Mouse (Mus musculus): ENCODE data around the gene Capn8. TPM values are rescaled to one million over a fixed set of nuclear protein-coding genes. Genes with fewer than 3 reads are reported as not detected.
A peak's percentile ranks its signal among the peaks of the same experiment; 100 is the strongest.

The Capn8 gene
- polyA plus RNA-seq, 1 experiment from 2014 or later, result 0.29 TPM

DNA sequence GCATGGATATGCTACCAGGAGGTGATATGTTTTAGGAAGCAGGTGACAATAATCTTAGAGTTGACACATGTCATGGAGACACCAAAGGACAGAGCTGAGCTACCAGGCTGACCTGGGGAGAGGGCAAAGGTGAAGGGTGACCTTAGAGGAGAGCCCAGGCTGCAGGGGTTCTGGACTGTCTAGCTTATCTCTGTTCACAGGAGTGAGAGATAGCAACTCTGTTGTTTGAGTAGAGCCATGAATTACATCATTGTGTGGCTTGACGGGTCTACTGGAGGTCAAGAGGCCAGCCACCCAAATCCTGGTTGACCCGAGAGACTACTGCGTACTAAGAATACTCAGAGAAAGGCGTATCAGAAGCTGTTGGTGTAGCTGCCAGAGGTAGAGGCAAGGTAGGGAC, 22.9 kb downstream of the Capn8 start:
- Histone ChIP-seq H3K9me3 (no peaks in the 10 kb centered on the region), H3K36me3 (no peaks in the 10 kb centered on the region), H3K4me1 (replicated peaks) (peaks cover 6% of the 10 kb centered on the region; the same call in 1 of the 2 replicates), H3K27me3 (no peaks in the 10 kb centered on the region), H3K4me3 (no peak overlapping the region), H3K27ac (replicated peaks) (no peak overlapping the region), H3K9ac (no peak overlapping the region), H3K4me2 (no peak overlapping the region)
- ATAC-seq (ENCODE audit: low read depth), result no peak
- 61% methylated on average over 4 of the region's 4 CpGs for WGBS

DNA sequence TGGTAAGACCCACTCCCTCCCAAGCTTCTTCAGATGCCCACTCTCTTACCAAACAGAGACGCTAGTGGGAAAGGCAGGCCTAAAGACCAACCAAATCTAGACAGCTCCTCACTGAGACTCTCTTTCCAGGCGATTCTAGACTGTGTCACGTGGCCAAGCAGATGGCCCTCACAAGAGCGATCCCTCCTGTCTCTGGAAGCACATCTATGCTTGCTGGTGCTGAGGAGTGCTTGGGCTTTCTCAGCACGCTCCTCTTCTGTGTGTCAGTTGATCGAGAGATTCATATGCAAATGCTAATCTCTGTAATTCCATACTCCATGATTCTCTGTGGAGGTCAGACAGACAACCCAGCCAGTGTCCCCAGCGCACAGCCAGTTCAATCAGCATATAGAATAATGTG, 26.7 kb downstream of the Capn8 start:
- H3K4me3 ChIP-seq, result no peak overlapping the region
- no peaks in the 10 kb centered on the region; the same call in 1 of the 2 replicates for H3K4me1 ChIP-seq (replicated peaks)
- H3K9me3 ChIP-seq, result no peaks in the 10 kb centered on the region
- no peak for ATAC-seq (ENCODE audit: low read depth)
- H3K4me2 ChIP-seq, result no peak overlapping the region
- H3K36me3 ChIP-seq, result no peaks in the 10 kb centered on the region
- H3K27ac ChIP-seq (replicated peaks), result no peak overlapping the region
- no peak overlapping the region for H3K9ac ChIP-seq
- WGBS, result 79% methylated on average over 7 of the region's 7 CpGs
- H3K27me3 ChIP-seq, result no peaks in the 10 kb centered on the region

DNA sequence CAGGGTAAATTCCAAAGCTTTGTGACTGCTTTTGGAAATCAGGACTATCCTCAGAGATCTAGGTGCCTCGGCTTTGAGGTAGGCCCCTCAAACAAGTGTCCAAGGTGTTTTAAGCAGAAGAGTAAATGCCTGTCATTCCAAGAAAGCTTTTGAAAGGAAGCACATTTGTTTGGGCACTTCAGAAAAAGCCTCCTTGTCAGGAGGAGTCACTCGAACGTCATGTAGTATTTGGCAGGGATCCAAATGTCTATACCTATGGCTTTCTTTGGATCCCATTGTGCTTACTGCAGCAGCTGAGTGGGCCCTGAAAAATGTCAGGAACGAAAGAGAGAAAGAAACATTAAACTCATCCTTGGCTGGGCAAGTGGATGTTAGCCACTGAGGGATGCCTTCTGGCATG, 27.6 kb downstream of the Capn8 start:
- no peak overlapping the region for H3K4me3 ChIP-seq
- H3K9ac ChIP-seq, result no peak overlapping the region
- no peak overlapping the region for H3K4me2 ChIP-seq
- H3K27me3 ChIP-seq, result no peaks in the 10 kb centered on the region
- no peak for ATAC-seq (ENCODE audit: low read depth)
- no peaks in the 10 kb centered on the region for H3K36me3 ChIP-seq
- no peaks in the 10 kb centered on the region for H3K9me3 ChIP-seq
- H3K4me1 ChIP-seq (replicated peaks), result no peaks in the 10 kb centered on the region; the same call in 1 of the 2 replicates
- WGBS, result 55% methylated on average over 4 of the region's 4 CpGs
- no peak overlapping the region for H3K27ac ChIP-seq (replicated peaks)

DNA sequence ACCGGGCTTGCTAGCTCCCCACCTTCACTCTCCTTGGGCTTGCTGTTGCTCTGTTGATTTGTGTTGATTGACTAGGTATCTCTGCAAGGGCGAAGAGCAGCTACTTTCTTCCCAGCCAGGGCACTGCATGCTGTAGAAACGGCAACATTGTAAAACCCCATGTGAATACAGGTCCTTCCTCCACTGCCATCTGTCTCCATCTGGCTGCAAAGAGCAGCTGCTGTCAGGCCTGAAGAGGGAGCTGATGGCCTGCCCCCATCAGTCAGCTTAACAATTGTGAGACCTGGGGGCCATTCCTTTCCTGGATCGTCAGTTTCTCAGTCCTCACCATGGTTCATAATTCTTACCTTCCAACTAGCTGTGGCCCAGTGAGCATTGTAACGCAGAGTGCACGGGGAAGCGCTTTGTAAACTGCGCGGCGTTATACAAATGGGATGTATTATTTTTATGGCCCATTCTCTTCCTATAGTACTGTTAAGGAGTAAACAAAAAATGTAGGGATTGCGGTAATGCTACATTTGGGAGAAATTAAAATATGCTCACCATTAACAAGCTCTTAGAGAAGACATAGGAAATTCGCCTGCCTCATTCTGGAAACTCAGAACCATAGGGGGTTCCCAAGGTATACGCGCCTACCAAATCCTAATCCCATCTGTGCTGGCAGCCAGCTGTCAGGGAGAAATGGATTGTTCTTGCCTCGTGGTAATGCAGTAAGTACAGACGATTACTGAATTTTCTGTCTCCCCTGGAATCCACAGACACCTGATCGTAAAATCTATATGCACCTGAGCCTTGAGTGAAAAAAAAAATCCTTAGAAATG, 40.7 kb downstream of the Capn8 start:
- H3K36me3 ChIP-seq, result no peaks in the 10 kb centered on the region
- no peaks in the 10 kb centered on the region for H3K27me3 ChIP-seq
- WGBS, result 38% methylated on average over 17 of the region's 17 CpGs
- H3K4me2 ChIP-seq, result no peak overlapping the region
- H3K4me3 ChIP-seq, result no peak overlapping the region
- no peak overlapping the region for H3K9ac ChIP-seq
- peaks cover 29% of the 10 kb centered on the region for H3K4me1 ChIP-seq (replicated peaks)
- ATAC-seq (ENCODE audit: low read depth), result peak; percentile 76
- no peaks in the 10 kb centered on the region for H3K9me3 ChIP-seq
- peak overlapping the region; percentile 55 for H3K27ac ChIP-seq (replicated peaks)

- H3K4me1 ChIP-seq (replicated peaks), result peaks cover 35% of the 10 kb centered on the region
- H3K4me3 ChIP-seq, result no peak overlapping the region
- 68% methylated on average over 4 of the region's 4 CpGs for WGBS
- ATAC-seq (ENCODE audit: low read depth), result no peak
- no peaks in the 10 kb centered on the region for H3K27me3 ChIP-seq
- no peak overlapping the region for H3K27ac ChIP-seq (replicated peaks)
- no peak overlapping the region for H3K4me2 ChIP-seq
- no peak overlapping the region for H3K9ac ChIP-seq
- H3K9me3 ChIP-seq, result no peaks in the 10 kb centered on the region
- H3K36me3 ChIP-seq, result no peaks in the 10 kb centered on the region
Measured at GRCm38 (mm10) chr1:182609701-182610335, 45.0 kb downstream of the Capn8 start.

DNA sequence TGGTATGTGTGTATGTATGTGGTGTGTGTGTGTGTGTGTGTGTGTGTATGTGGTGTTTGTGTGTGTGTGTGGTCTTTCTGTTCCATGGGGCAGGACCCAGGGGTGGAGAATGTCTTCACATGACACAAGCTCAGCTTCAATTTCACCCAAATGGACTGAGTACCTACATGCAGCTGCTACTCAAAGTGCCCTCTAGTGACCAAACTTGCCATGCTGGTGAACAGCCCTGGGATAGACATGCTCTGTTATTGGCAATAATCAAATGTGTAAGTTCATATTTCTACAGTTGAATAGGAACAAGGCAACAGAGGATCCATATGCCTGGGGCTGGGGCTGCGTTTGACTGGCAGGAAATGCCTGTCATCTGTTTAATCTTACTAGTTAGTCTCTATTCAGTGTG, 50.7 kb downstream of the Capn8 start:
- 45% methylated on average over 1 of the region's 1 CpGs for WGBS
- Histone ChIP-seq H3K27ac (replicated peaks) (no peak overlapping the region), H3K4me1 (replicated peaks) (peaks cover 45% of the 10 kb centered on the region), H3K4me2 (no peak overlapping the region), H3K4me3 (no peak overlapping the region), H3K27me3 (no peaks in the 10 kb centered on the region), H3K36me3 (no peaks in the 10 kb centered on the region), H3K9me3 (no peaks in the 10 kb centered on the region), H3K9ac (no peak overlapping the region)
- no peak for ATAC-seq (ENCODE audit: low read depth)

DNA sequence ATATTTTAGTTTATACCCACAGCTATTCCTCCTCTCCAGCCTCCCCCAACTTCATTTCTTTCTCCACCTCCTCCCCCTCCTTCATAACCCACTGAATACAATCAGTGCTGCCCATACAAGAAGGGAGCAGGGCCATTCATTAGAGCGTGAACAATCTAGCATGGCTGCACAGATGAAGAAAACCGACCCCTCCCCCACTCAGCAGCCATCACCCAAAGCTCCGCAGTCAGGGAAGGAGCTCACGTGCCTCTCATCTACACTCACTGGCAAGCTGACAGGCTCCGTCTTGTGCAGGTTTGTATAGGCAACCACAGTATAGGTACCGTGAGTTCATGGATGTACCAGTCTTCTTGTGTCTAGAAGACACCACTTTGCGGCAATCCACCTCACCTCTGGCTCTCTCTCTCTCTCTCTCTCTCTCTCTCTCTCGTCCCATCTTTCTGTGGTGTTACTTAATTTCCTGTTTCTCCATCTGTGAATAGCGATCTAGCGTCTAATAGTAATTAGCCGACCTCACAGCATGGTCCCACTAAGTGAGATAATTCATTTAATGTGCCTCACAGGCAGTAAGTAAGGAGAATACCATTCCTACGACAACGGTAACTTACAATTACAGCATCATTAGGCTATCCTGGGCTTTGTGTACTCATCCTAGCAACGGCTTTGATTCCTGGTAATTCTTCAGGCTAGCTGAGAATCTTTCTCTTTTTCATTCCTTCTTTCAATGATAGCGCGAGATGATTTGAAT, 53.6 kb downstream of the Capn8 start:
- Histone ChIP-seq H3K27ac (replicated peaks) (peak overlapping the region; percentile 81), H3K36me3 (no peaks in the 10 kb centered on the region), H3K4me1 (replicated peaks) (peaks cover 34% of the 10 kb centered on the region), H3K9ac (0 out of 2 replicates have a peak overlapping the region, but pooled peaks have one; percentile 12), H3K4me3 (no peak overlapping the region), H3K27me3 (no peaks in the 10 kb centered on the region; the same call in 1 of the 2 replicates), H3K9me3 (no peaks in the 10 kb centered on the region), H3K4me2 (peak overlapping the region; percentile 27)
- ATAC-seq (ENCODE audit: low read depth), result peak; percentile 72
- 30% methylated on average over 16 of the region's 16 CpGs for WGBS

GRCm38 (mm10) chr1:182620470-182620869, 55.7 kb downstream of the Capn8 start:
- WGBS, result 20% methylated on average over 4 of the region's 4 CpGs
- peaks cover 33% of the 10 kb centered on the region for H3K4me1 ChIP-seq (replicated peaks)
- H3K27me3 ChIP-seq, result no peaks in the 10 kb centered on the region; the same call in 1 of the 2 replicates
- H3K9ac ChIP-seq, result no peak overlapping the region
- no peak overlapping the region for H3K27ac ChIP-seq (replicated peaks)
- no peak for ATAC-seq (ENCODE audit: low read depth)
- H3K4me3 ChIP-seq, result no peak overlapping the region
- H3K4me2 ChIP-seq, result no peak overlapping the region
- H3K9me3 ChIP-seq, result no peaks in the 10 kb centered on the region
- H3K36me3 ChIP-seq, result no peaks in the 10 kb centered on the region

- Histone ChIP-seq H3K4me3 (no peak overlapping the region), H3K9ac (no peak overlapping the region), H3K9me3 (no peaks in the 10 kb centered on the region), H3K27ac (replicated peaks) (no peak overlapping the region), H3K4me1 (replicated peaks) (peaks cover 26% of the 10 kb centered on the region), H3K27me3 (no peaks in the 10 kb centered on the region; the same call in 1 of the 2 replicates), H3K36me3 (no peaks in the 10 kb centered on the region), H3K4me2 (no peak overlapping the region)
- 80% methylated on average over 8 of the region's 8 CpGs for WGBS
- no peak for ATAC-seq (ENCODE audit: low read depth)
Measured at GRCm38 (mm10) chr1:182621256-182621655, 56.4 kb downstream of the Capn8 start.

DNA sequence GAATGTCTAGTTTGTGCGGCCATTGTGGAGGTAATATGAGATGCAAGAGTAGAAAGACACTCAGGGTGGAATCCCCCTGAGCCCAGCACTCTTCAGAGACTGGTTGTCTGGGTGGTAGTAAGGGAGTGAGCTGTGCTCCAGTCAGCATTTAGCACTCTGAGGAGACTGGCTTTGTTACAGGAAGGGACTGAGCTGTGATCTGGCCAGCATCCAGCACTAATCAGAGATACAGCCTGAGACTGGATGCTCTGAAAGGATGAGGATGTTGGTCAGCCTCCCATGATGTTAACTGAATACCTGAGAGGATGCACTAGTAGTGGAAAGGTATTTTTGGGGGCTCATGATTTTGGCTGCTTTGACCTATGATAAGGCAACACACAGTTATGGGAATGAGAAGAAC, 61.4 kb downstream of the Capn8 start:
- Histone ChIP-seq H3K27me3 (no peaks in the 10 kb centered on the region; the same call in 1 of the 2 replicates), H3K36me3 (no peaks in the 10 kb centered on the region), H3K9me3 (no peaks in the 10 kb centered on the region), H3K4me2 (no peak overlapping the region), H3K9ac (no peak overlapping the region), H3K4me1 (replicated peaks) (no peaks in the 10 kb centered on the region), H3K4me3 (no peak overlapping the region), H3K27ac (replicated peaks) (no peak overlapping the region)
- no peak for ATAC-seq (ENCODE audit: low read depth)
- WGBS, result 81% methylated on average over 1 of the region's 1 CpGs

DNA sequence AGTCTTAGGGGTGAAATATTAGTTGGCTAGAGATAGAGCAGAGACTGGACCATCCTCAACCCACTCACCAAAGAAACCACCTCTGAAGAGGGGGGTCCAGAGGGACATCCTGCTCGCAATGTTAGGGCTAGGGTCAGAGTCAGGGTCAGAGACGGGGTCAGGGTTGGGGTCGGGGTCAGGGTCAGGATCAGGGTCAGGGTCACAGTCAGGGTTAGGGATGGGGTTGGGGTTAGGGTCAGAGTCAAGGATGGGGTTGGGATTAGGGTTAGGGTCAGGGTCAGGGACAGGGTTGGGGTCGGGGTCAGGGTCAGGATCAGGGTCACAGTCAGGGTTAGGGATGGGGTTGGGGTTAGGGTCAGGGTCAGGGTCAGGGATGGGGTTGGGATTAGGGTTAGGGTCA, 64.4 kb downstream of the Capn8 start:
- no peaks in the 10 kb centered on the region for H3K27me3 ChIP-seq
- 94% methylated on average over 4 of the region's 4 CpGs for WGBS
- no peaks in the 10 kb centered on the region for H3K9me3 ChIP-seq
- no peak overlapping the region for H3K27ac ChIP-seq (replicated peaks)
- no peak overlapping the region for H3K9ac ChIP-seq
- no peak overlapping the region for H3K4me3 ChIP-seq
- H3K4me2 ChIP-seq, result no peak overlapping the region
- no peaks in the 10 kb centered on the region for H3K36me3 ChIP-seq
- ATAC-seq (ENCODE audit: low read depth), result no peak
- no peaks in the 10 kb centered on the region for H3K4me1 ChIP-seq (replicated peaks)

DNA sequence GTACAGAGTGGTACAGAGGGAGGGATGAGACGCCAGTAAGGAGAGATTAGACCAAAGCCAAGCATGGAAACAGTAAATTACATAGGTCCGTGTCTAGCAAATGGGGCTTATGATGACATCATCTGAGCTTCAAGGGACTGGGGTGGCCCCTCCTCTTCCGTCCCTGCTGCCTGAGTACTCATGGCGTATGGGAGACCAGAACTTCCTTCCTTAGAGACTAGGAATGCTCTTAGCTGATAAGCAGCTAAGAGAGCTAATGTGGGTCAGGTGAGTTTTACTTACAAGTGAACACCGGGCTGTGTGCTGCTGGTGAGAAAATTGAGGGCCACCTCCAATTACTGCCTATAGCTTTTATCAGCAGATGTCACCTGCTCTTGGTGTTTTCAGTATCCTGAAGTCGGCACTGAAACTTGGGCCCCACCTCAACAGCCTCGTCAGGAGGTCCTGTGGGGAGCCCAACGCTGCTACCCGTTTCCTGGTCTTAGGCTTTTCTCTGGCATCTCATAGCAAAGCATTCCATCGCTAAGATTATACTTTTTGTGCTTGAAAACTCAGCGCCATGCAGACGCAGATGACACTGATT, 69.0 kb downstream of the Capn8 start:
- H3K36me3 ChIP-seq, result no peaks in the 10 kb centered on the region
- 85% methylated on average over 12 of the region's 12 CpGs for WGBS
- H3K4me3 ChIP-seq, result no peak overlapping the region
- no peak overlapping the region for H3K27ac ChIP-seq (replicated peaks)
- no peaks in the 10 kb centered on the region for H3K27me3 ChIP-seq
- H3K4me2 ChIP-seq, result no peak overlapping the region
- ATAC-seq (ENCODE audit: low read depth), result no peak
- H3K9ac ChIP-seq, result no peak overlapping the region
- H3K9me3 ChIP-seq, result no peaks in the 10 kb centered on the region
- H3K4me1 ChIP-seq (replicated peaks), result peaks cover 3% of the 10 kb centered on the region

Data from neural tube, embryonic 13.5 days (tissue).